ENCODE assay signal across 16 mouse cellular contexts in the genomic region with DNA sequence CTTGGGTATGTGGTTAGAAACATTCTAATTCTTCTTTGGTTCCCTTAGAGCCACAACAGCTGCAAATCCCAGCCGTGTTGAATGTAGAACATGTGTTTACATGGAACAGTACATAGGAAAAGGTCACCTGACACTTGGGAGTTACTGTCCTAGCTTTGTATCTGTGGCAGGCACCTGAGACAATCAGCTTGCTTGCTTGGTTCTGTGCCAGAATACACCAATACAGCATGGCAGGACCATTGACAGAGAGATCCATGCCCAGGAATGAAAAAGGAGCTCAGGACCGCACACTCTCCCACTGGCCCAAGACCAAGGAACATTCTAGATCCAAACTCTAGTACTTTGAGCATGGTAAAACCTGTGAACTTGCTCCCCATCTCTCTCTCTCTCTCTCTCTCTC.
"Had no signal": no experiment of that assay in that cellular context is flagged by ENCODE, and none has a peak within 500 bp of the region (broad histone marks: within the 10 kb centered on the region; RNA-seq: fewer than 3 reads in every experiment).

No protein-coding gene starts in this region.

- H3K27ac ChIP-seq: lung, embryonic 15.5 days; macrophage; midbrain, embryonic 13.5 days; midbrain, embryonic 15.5 days; neural tube, embryonic 12.5 days; stomach, embryonic 15.5 days; stomach, postnatal 0 days had no signal

- H3K27me3 ChIP-seq: lung, embryonic 15.5 days; megakaryocyte, embryonic 14.5 days; midbrain, embryonic 13.5 days; midbrain, embryonic 15.5 days; neural tube, embryonic 12.5 days; stomach, embryonic 15.5 days had no signal

- DNase-seq: lung, adult 2 months; lung, postnatal 14 days; lung, postnatal 36 days; right cerebral cortex, postnatal 14 days; thymus, adult 2 months; thymus, postnatal 25 days; thymus, postnatal 4 days had no signal

- H3K4me3 ChIP-seq: lung, embryonic 15.5 days; megakaryocyte, embryonic 14.5 days; midbrain, embryonic 13.5 days; midbrain, embryonic 15.5 days; neural tube, embryonic 12.5 days; stomach, embryonic 15.5 days had no signal

- ATAC-seq: lung, postnatal 0 days; midbrain, embryonic 13.5 days; midbrain, embryonic 15.5 days had no signal

- H3K4me1 ChIP-seq: neural tube, embryonic 12.5 days had no signal
